ENCODE assay signal across 11 mouse cellular contexts in the genomic region with DNA sequence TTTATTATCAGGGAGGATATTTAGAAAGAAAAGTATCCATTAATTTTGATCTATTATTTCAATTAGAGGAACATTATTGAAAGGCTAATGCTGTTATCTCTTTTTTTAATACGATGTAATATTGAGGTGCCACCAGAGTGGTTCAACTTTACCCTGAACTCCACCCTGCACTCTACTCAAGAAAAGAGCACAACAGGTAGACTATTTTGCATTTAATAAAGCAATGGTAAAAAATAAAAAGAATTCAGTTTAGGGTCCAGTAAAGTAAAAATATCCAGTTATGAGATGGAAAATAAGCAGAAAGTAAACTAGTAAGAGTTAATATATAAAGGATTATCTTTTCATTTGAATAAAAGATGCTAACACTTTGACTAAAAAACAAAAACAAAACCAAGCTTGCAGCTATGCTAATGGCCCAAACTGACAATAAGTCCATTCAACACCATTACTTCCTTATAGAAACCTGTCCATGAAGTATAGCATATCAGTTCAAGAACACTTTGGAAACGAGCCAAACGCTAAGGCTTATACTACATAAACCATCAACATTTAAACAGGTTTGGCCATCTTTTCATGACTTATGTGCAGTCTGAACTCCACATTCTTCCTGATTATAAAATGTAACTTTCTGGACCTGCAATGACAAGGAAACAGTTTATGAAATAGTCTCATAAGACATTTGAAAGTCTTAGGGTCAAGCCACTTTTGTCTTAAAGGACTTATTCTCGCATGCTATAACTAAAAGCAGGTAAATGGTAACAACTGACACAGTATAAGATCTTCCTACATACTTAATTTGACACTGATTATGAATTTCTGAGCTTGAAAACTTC. TPM values are rescaled to one million over a fixed set of nuclear protein-coding genes. Genes with fewer than 3 reads are reported as not detected.
A peak's percentile ranks its signal among the peaks of the same experiment; 100 is the strongest.
DNase-seq lines count a peak whose midpoint lies in the region; ATAC-seq and TF ChIP-seq lines count a peak whose summit lies in the region.
"Had no signal": no experiment of that assay in that cellular context is flagged by ENCODE, and none has a peak within 500 bp of the region (broad histone marks: within the 10 kb centered on the region; RNA-seq: fewer than 3 reads in every experiment).

No protein-coding gene starts in this region.

- peaks cover 3% of the 10 kb centered on the region; the same call in 1 of the 2 replicates for H3K36me3 ChIP-seq in intestine, postnatal 0 days (ENCODE audit: control insufficient read depth, insufficient read depth)
- H3K36me3 ChIP-seq in intestine, embryonic 15.5 days = no peaks in the 10 kb centered on the region
- H3K36me3 ChIP-seq in embryonic facial prominence, embryonic 14.5 days (ENCODE audit: control insufficient read depth, insufficient read depth, low read length) = peaks cover 46% of the 10 kb centered on the region
- peaks cover 2% of the 10 kb centered on the region; the same call in 1 of the 2 replicates for H3K36me3 ChIP-seq in hindbrain, embryonic 16.5 days (ENCODE audit: control insufficient read depth, insufficient read depth, low read length)
- peaks cover 21% of the 10 kb centered on the region for H3K36me3 ChIP-seq in neural tube, embryonic 12.5 days

- no peak for ATAC-seq in intestine, postnatal 0 days
- ATAC-seq in intestine, embryonic 15.5 days = no peak
- ATAC-seq in embryonic facial prominence, embryonic 14.5 days (ENCODE audit: low read depth) = no peak
- ATAC-seq in hindbrain, embryonic 16.5 days = no peak
- no peak for ATAC-seq in neural tube, embryonic 12.5 days (ENCODE audit: low FRiP score, low read depth)
- no peak for ATAC-seq in monocyte, adult 5-6 weeks (replicated peaks; ENCODE audit: insufficient number of reproducible peaks, low FRiP score, low TSS enrichment, poor library complexity, severe bottlenecking)

- peak; percentile 73 for DNase-seq in embryonic facial prominence, embryonic 14.5 days (ENCODE audit: low spot score)
- no peak for DNase-seq in retina, embryonic 14.5 days (ENCODE audit: low spot score)
- no peak for DNase-seq in ovary, postnatal 36 days (ENCODE audit: low spot score)
- DNase-seq: cerebellum, adult 2 months; right cerebral cortex, adult 18-20 months; thymus, adult 18-20 months had no signal

- WGBS in intestine, postnatal 0 days = 51% methylated on average over 4 of the region's 4 CpGs
- WGBS in intestine, embryonic 15.5 days = 78% methylated on average over 4 of the region's 4 CpGs
- WGBS in embryonic facial prominence, embryonic 14.5 days = 83% methylated on average over 4 of the region's 4 CpGs
- 61% methylated on average over 4 of the region's 4 CpGs for WGBS in hindbrain, embryonic 16.5 days
- WGBS in neural tube, embryonic 12.5 days = 86% methylated on average over 4 of the region's 4 CpGs

- H3K4me1 ChIP-seq in intestine, postnatal 0 days (replicated peaks; ENCODE audit: control insufficient read depth, insufficient read depth, low read length) = no peaks in the 10 kb centered on the region
- H3K4me1 ChIP-seq in intestine, embryonic 15.5 days (replicated peaks) = no peaks in the 10 kb centered on the region
- peaks cover 8% of the 10 kb centered on the region; the same call in 1 of the 2 replicates for H3K4me1 ChIP-seq in embryonic facial prominence, embryonic 14.5 days (ENCODE audit: control insufficient read depth, insufficient read depth, low read length)
- H3K4me1 ChIP-seq in hindbrain, embryonic 16.5 days (ENCODE audit: control insufficient read depth, insufficient read depth, low read depth, low read length) = peaks cover 5% of the 10 kb centered on the region
- 0 out of 2 replicates have a peak, but pooled peaks cover 7% of the 10 kb centered on the region for H3K4me1 ChIP-seq in neural tube, embryonic 12.5 days

- H3K9me3 ChIP-seq in intestine, postnatal 0 days (ENCODE audit: control insufficient read depth) = no peaks in the 10 kb centered on the region
- H3K9me3 ChIP-seq in intestine, embryonic 15.5 days = no peaks in the 10 kb centered on the region
- H3K9me3 ChIP-seq in embryonic facial prominence, embryonic 14.5 days (ENCODE audit: control insufficient read depth, low read length) = no peaks in the 10 kb centered on the region
- H3K9me3 ChIP-seq in hindbrain, embryonic 16.5 days (ENCODE audit: control insufficient read depth, low read length) = no peaks in the 10 kb centered on the region
- H3K9me3 ChIP-seq in neural tube, embryonic 12.5 days = no peaks in the 10 kb centered on the region

- no peak overlapping the region for H3K4me3 ChIP-seq in intestine, postnatal 0 days (ENCODE audit: low read depth, low read length)
- no peak overlapping the region for H3K4me3 ChIP-seq in intestine, embryonic 15.5 days (replicated peaks)
- peak overlapping the region; percentile 85 for H3K4me3 ChIP-seq in embryonic facial prominence, embryonic 14.5 days (ENCODE audit: low read depth, low read length)
- peak overlapping the region; percentile 30 for H3K4me3 ChIP-seq in hindbrain, embryonic 16.5 days (ENCODE audit: low read length)
- H3K4me3 ChIP-seq in neural tube, embryonic 12.5 days = no peak overlapping the region; the same call in 1 of the 2 replicates

- 0 out of 2 replicates have a peak overlapping the region, but pooled peaks have one; percentile 17 for H3K27ac ChIP-seq in intestine, postnatal 0 days (ENCODE audit: low read depth, low read length)
- H3K27ac ChIP-seq in intestine, embryonic 15.5 days = no peak overlapping the region
- peak overlapping the region; percentile 53; the same call in 1 of the 2 replicates for H3K27ac ChIP-seq in embryonic facial prominence, embryonic 14.5 days (replicated peaks; ENCODE audit: low read depth, low read length)
- H3K27ac ChIP-seq in hindbrain, embryonic 16.5 days (ENCODE audit: low read depth, low read length) = no peak overlapping the region
- no peak overlapping the region for H3K27ac ChIP-seq in neural tube, embryonic 12.5 days

- TF ChIP-seq CTCF in intestine, postnatal 0 days (IDR thresholded peaks at IDR 0.05; ENCODE audit: low read depth) = no peak

- H3K27me3 ChIP-seq in intestine, postnatal 0 days (replicated peaks; ENCODE audit: control insufficient read depth, insufficient read depth, low read length) = no peaks in the 10 kb centered on the region
- H3K27me3 ChIP-seq in intestine, embryonic 15.5 days (replicated peaks) = no peaks in the 10 kb centered on the region
- H3K27me3 ChIP-seq in embryonic facial prominence, embryonic 14.5 days (replicated peaks; ENCODE audit: control insufficient read depth, insufficient read depth, low read length) = no peaks in the 10 kb centered on the region
- H3K27me3 ChIP-seq in hindbrain, embryonic 16.5 days (replicated peaks; ENCODE audit: control insufficient read depth, insufficient read depth, low read length) = no peaks in the 10 kb centered on the region
- no peaks in the 10 kb centered on the region for H3K27me3 ChIP-seq in neural tube, embryonic 12.5 days (replicated peaks)

- no peak overlapping the region for H3K9ac ChIP-seq in intestine, postnatal 0 days (ENCODE audit: low read depth, low read length)
- no peak overlapping the region for H3K9ac ChIP-seq in intestine, embryonic 15.5 days
- H3K9ac ChIP-seq in embryonic facial prominence, embryonic 14.5 days (ENCODE audit: low read depth, low read length) = peak overlapping the region; percentile 51; the same call in 1 of the 2 replicates
- H3K9ac ChIP-seq in hindbrain, embryonic 16.5 days (ENCODE audit: low read depth, low read length) = no peak overlapping the region; the same call in 1 of the 2 replicates
- peak overlapping the region; percentile 58 for H3K9ac ChIP-seq in neural tube, embryonic 12.5 days

- H3K4me2 ChIP-seq in intestine, postnatal 0 days (replicated peaks; ENCODE audit: low read depth) = no peak overlapping the region
- H3K4me2 ChIP-seq in intestine, embryonic 15.5 days (replicated peaks) = no peak overlapping the region
- peak overlapping the region; percentile 69 for H3K4me2 ChIP-seq in embryonic facial prominence, embryonic 14.5 days (ENCODE audit: low read depth, low read length)
- H3K4me2 ChIP-seq in hindbrain, embryonic 16.5 days (ENCODE audit: low read length) = peak overlapping the region; percentile 52
- peak overlapping the region; percentile 78 for H3K4me2 ChIP-seq in neural tube, embryonic 12.5 days (replicated peaks)

RNA-seq across cellular contexts. Expression of a gene that starts 4.6 kb away (rescaled TPM):
- 34.7 and 38.2 TPM in 2 replicates for polyA plus RNA-seq in intestine, postnatal 0 days (2015; fragmentation: Nextera tagmentation; extraction: Ambion mirVana)
- polyA plus RNA-seq in intestine, embryonic 15.5 days (2015; fragmentation: Nextera tagmentation; extraction: Ambion mirVana) = 75.1 and 91.5 TPM in 2 replicates
- 234 and 262 TPM in 2 replicates for polyA plus RNA-seq in embryonic facial prominence, embryonic 14.5 days (2014; fragmentation: Nextera tagmentation; extraction: Ambion mirVana)
- 140 and 154 TPM in 2 replicates for polyA plus RNA-seq in hindbrain, embryonic 16.5 days (2015; fragmentation: Nextera tagmentation; extraction: Ambion mirVana)
- polyA plus RNA-seq in neural tube, embryonic 12.5 days (2016; fragmentation: Nextera tagmentation; extraction: Ambion mirVana) = 302 and 309 TPM in 2 replicates
- total RNA-seq in monocyte, adult 5-6 weeks (2017) = 88.8 to 161 TPM (median 153 TPM) in 3 replicates

Comparison
In these comparisons a context has a peak if more than half of its experiments do, and no peak if none do; other contexts are left out.
1. H3K27ac ChIP-seq: peak in intestine, postnatal 0 days (single experiment) and embryonic facial prominence, embryonic 14.5 days (single experiment); none in intestine, embryonic 15.5 days (single experiment), hindbrain, embryonic 16.5 days (single experiment) and neural tube, embryonic 12.5 days (single experiment).
2. H3K4me2 ChIP-seq: peak in embryonic facial prominence, embryonic 14.5 days (single experiment), hindbrain, embryonic 16.5 days (single experiment) and neural tube, embryonic 12.5 days (single experiment); none in intestine, postnatal 0 days (single experiment) and intestine, embryonic 15.5 days (single experiment).
3. H3K4me3 ChIP-seq: peak in embryonic facial prominence, embryonic 14.5 days (single experiment) and hindbrain, embryonic 16.5 days (single experiment); none in intestine, postnatal 0 days (single experiment), intestine, embryonic 15.5 days (single experiment) and neural tube, embryonic 12.5 days (single experiment).
4. H3K9ac ChIP-seq: peak in embryonic facial prominence, embryonic 14.5 days (single experiment) and neural tube, embryonic 12.5 days (single experiment); none in intestine, postnatal 0 days (single experiment), intestine, embryonic 15.5 days (single experiment) and hindbrain, embryonic 16.5 days (single experiment).